Mouse (Mus musculus): Measurements from ENCODE around the gene Uqcc3.
"Not testable (repeated sequence)": the region's sequence is repeated elsewhere in the genome, so short reads cannot be mapped to it uniquely, and the experiment has no call there.

The Uqcc3 gene

DNA sequence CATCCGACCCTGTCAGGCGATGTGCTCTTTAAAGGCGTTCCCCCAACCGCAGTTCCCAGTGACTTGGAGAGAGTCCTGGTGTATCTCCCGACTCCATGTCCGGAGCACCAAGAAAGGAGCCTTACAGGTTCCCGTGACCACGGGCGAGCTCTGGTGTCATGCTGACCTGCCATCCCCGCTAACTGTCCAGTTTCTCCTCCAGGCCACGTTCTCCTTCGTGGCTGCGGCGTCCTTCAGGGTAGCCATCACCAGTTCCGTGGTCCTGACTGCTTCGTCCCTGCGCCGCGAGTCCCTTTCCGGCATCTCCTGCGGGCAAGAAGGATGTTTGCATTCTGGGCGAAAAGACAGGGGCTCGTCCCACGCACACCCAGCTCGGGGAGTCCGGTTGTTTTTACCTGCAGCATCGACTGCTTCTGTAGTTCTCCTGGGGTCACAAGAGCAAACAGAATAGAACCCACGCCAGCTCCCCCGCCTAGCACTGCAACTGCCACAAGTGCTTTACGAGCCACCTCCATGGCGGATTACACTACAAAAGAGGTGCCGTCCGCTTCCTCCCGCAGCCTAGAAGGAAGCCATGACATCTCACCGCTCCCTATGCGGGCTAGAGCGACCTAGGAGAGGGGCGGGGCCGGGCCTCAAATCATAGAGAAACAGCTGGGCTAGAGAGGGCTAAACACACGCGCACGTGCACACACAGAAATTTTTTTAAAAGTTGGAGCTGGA lies at the start of gene Uqcc3:
Gene Uqcc3 (minus strand): TSS at position 613 of the 723 bp plus-strand sequence.
- peak; percentile 93 for DNase-seq

DNA sequence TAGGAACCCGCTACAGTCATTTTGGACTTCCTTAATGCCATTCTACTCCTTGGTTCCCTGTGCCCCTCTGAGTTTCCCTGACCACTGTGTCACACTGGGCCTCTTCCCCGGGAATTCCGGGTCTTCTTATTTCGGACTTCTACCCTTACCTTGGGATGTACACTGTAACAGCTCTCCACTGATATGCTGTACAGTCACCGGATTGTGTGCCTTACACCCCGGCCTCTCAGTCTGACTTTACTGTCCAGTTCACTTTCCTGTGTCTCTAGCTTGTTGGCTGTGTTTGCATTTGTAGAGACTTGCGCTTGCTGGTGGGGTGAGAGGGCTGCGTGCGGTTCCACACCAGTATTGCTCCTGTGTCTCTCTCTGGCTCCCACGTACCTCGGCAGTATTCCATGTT lies 49.4 kb upstream of the Uqcc3 start:
- no peak for DNase-seq

DNA sequence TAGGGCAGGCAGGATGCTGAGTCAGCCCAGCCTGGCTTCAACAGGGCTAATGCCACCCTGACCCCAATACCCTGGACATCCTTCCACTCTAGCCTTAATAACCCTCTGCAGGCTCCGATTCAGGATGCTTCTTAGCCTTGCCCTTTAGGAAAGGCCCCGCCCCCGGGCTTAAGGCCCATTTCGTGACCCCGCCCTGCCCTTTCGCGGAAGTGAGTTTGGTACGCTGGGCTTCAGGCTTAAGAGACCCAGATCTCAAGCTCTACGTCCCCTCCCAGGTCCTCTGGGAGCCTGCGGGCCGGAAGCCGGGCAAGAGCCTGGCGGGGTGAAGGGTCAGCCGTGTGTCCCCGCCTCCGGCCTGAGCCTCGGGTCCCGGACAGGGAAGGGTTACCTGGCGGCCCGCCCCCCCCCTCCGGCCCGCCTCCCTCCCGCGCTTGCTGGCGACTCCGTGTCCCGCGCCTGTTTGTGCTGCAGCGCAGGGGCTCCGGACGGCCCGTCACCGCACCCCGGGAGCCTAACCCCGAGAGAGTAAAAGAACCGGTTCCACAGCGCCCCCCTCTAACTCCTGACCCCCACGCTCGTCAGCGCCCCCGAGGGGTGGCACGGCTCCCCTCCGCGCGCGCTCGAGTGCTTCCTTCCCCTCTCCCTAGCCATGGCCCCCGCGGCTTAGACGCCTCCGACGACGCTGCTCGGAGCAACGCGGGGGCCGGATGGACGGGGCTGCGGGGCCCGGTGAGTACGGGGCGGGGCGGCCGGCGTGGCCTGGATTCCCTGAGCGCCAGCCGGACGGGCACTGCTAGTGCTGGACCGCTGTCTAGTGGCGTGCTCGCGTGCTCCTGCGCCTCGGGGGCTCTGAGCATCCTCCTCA lies 48.7 kb upstream of the Uqcc3 start, which contains the start of the genes Rom1 and Eml3:
Gene Rom1 (minus strand): TSS at position 133 of the 865 bp plus-strand sequence.
Gene Eml3 (plus strand): TSS at position 329 of the 865 bp plus-strand sequence.
- DNase-seq, result peak; percentile 94 to 95

DNA sequence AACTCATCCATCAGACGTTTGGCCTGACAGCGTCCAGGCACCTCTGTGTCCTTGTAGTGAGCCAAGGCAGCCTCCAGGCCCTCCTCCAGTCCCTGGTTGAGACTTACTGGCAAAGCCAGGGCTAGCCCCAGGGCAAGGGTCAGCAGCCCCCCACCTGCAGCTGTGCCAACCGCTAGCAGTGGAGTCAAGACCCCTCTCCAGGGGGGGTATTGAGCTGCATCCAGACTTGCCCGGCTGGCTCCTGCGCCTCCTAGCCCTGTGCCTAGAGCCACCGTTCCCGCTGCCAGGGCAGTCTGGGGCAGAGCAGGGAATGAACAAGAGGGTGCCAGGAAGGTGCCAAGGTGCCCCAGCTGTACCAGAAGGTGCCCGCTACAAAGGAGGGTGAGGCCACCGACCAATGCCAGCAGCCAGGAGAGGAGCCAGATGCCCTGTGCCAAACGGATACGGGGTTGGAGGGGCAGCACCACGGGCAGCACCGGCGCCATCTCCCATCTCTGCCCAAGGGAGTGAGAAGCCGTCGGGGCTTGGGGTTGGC lies 48.0 kb upstream of the Uqcc3 start:
- no peak for DNase-seq

DNA sequence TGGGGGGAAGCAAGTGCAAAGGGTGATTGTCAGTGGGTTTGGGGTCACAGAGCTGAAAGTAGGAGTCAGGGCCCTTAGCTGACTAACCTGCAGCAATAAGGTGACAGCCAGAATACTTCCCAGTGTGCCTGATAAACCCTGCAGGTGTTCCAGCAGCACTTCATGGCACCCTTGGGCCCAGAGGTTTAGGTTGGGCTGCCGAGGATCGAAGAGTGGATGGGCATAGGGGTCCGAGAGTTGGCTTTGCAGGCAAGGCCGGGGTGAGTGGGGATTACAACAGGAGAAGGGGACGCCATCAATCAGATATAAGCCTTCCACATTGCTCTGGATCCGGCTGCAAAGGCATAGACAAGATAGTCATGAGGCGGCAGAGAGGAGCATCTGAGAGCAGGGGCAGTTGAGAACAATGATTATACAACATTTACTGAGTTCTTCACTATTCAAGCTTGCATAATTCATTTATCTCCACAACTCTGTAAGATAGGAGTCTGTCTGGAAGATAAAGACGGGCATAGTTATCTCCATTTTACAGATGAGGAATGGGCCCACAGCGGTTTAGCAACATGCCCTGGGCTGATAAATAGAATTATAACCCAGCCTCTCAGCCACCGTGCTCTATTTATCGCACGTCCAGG lies 47.3 kb upstream of the Uqcc3 start:
- DNase-seq, result no peak

DNA sequence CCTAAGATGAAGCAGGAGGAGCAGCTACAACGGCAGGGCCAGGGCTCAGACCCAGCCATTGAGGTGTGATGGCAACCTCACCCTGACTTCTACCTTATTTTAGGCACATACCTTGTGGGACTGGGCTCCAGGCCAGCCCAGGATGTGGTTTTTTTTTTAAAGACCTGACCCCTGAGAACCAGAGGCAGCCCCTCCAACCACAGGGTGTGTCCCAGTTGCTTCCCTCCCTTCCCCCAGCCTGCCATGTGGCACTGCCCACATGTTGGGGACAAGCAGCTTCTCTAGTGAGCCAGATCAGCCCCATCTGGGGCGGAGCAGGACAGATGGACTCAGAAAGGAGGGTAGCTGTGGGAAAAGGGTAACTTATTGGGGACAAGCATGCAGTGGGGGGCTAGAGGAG lies 46.0 kb upstream of the Uqcc3 start:
- no peak for DNase-seq

DNA sequence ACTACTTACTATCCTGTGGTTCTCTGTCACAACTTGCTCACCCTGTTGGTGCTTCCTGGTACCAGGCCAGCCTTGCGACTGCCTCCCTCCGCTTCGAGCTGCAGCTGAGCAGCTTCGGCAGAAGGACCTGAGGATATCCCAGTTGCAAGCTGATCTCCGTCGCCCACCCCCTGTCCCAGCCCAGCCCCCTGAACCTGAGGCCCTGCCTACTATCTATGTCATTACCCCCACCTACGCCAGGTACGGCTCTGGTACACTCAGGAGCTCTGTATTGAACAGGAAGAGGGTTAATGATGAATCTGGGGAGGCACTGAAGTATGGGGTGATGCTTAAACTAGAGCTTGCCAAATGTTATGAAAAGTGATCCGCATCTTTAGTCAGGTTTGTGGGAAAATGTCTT lies 41.0 kb upstream of the Uqcc3 start:
- no peak for DNase-seq

DNA sequence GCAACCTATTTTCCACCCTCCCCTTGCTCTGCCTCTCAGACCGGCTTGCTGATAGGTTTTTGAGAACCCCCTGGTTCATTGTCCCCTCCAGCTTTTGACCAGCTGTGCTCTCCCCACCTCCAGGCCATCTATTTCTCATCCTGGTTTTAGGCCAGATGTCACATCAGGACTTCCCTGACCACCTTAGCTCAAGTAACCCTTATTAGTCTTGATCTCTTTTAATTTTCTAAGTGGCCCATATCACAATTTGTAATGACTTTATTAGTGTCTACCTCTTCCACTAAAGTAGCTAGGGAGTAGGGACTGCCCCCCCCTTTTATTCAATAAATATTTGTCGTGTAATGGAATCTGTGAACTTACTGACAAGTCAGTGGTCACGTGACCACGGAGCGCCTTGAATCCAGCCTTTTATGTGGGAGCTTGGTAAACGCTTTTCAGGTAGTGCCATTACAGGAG lies 40.1 kb upstream of the Uqcc3 start:
- peak in 1 of 2 experiments; percentile 51 for DNase-seq

DNA sequence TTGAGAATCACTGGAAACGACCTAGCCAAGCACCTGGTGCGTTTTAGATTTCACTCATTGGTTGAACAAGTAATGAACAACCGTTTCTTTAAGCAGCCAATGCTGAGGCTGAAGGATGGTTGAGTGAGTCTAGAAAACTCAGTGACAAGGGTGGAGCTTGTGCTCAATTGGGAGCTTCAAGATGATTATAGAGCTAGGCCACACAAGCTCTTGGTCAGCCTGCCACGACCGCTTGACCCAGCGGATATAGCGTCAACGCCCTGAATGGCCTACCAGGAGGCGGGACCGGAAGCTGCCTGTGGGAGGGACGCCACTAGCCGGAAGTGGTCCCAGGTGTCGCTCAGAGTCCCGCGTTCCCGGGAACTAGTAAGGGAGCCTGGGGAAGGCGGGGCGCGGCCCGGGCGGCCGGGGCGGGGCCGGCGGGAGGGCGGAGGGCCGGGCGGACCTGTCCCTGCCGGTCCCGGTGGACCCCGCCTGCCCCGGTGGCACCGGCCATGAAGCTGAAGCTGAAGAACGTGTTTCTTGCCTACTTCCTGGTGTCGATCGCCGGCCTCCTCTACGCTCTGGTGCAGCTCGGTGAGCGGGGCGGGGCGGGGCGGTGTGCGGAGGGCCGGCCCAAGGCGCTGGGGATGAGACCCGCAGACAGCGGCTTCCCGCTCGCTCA lies 39.5 kb upstream of the Uqcc3 start, which contains the start of gene B3gat3:
Gene B3gat3 (plus strand): TSS at position 302 of the 664 bp plus-strand sequence.
- DNase-seq, result peak; percentile 96 to 98

DNA sequence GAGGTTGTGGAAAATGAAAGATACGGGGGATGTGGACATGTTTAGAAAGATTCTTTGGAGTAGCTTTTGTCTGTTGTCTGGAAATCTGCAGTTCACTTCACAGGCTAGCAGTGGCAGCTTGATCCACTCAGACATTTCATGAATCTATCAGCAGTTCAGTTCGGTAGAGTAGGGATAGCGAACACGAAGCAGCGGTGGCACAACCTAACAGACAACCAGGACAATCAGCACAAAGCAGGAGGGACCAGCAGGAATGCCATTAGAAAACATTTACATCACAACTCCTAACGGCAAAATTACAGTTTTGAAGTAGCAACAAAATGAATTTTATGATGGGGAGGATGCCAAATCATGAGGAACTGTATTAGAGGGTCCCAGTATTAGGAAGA lies 39.0 kb upstream of the Uqcc3 start:
- no peak for DNase-seq

DNA sequence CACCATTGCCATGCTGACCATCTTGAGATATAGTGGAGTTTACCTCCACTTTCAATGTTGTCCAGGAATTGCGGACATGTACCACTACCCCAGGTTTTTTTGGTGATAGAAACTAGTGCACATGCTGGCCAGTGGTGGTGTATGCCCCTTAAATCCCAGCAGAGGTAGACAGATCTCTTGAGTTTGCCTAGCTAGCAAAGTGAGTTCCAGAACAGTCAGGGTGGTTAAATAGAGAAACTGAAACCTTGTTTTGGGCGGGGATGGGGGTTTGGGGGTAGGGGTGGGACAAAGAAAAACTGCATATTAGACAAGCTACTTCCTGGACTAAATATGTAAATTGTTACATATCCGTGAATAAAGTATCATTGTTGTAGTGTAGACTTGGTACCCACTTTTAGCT lies 38.3 kb upstream of the Uqcc3 start:
- DNase-seq, result no peak

DNA sequence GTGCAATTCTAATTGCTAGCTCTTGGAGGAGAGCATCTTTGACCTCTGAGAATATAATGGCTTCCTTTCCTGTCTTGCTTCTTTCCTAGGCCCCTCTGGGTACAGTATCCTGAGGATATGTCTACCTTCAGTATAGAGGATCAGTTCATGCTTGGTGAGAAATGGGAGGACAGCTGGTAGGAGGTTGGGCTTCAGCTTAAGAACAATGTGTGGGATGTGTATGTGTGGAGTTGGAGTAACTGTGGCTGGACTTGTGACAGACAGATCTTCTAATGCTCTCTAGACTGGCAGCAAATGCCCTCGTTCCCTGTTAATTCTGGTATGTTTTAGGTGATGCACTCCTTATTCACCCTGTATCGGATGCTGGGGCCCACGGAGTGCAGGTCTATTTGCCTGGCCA lies 33.5 kb upstream of the Uqcc3 start:
- DNase-seq, result no peak

DNA sequence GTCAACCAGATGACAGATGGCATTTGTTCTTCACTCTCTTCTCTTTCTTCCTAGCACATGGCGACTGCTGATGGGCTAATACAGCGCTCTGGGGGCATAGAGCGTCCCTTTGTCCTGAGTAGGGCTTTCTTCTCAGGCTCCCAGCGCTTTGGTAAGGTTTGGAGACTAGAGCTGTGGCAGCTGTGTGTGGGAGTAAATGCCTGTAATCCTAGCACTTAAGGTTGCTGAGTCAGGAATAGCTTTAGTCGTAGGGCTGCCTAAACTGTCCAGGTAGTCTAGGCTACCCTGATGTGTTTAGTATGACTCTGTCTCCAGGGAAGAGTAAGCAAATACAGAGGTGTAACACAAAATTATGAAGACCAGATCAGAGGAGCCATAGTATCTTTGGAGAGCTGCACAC lies 31.1 kb upstream of the Uqcc3 start:
- no peak for DNase-seq

DNA sequence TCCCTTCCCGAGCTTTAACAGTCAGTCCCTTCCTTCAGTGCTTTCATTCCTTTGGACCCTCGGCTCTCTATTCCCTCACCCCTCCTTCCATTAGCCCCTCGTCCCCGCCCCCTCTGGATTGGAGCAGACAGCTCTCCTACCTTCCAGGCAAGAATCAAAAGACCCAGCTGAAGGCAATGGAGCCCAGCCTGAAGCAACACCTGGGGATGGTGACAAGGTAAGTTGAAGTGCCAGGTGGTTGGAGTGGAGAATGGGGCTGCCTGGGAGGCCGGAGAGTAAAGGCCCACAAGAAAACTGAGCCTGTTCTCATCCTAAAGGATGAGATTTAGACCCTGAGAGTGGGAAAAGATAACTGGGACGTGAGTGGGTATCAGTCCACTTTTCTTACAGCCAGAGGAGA lies 27.8 kb upstream of the Uqcc3 start:
- no peak for DNase-seq

DNA sequence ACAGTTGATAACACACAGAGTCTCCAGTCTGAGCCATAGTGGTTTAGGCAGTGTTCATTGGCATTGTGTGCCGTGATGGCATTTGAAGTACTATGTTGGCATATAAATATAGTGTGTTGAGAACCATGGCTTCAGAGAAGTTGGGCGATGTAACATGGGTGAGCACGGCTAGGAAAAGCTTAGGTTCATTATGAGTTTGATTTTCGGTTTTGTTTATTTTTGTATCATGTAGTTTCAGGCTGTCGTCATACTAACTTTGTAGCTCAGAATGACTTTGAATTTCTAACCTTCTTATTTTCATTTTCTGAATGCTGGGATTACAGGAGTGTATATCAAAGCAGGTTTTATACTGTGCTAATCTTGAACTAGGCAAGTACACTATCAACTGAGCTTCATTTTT lies 22.7 kb upstream of the Uqcc3 start:
- no peak for DNase-seq

DNA sequence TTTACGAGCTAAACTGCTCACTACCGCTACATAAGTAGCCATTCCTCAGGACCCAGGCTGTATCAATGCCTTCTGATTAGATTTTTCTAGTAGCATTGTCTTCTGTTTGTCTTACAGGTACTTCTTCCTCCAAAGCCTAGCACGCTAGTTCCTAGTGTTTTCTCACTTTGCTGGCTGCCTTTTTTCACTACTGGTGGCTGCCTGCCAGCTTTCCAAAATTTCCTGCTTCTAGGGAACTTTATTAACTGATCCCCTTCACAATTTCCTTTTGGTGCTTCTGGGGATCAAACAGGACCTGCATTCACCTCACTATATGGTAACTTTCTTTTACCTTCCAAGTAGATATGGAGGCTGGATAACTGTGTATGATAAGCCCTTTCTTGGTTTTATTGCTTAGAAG lies 18.4 kb upstream of the Uqcc3 start:
- no peak for DNase-seq

DNA sequence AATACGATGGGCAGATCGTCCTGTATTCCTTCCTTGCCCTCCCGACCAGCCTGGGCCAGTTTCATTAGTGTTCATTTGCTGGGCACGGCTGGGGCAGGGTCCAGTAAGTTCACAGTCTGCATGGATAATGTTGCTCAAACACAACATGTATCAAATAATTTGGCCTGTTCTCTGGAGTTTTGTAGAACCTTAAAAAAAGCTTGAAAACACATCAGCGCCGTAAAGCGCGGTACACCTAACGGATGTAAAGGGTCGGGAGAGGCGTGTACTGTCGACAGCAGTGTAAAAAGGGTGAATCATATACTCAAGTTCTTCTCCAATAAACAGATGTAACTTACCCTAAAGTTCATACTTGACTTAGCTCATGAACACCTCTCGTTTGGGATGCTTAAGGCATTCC lies 17.9 kb upstream of the Uqcc3 start:
- DNase-seq, result no peak

DNA sequence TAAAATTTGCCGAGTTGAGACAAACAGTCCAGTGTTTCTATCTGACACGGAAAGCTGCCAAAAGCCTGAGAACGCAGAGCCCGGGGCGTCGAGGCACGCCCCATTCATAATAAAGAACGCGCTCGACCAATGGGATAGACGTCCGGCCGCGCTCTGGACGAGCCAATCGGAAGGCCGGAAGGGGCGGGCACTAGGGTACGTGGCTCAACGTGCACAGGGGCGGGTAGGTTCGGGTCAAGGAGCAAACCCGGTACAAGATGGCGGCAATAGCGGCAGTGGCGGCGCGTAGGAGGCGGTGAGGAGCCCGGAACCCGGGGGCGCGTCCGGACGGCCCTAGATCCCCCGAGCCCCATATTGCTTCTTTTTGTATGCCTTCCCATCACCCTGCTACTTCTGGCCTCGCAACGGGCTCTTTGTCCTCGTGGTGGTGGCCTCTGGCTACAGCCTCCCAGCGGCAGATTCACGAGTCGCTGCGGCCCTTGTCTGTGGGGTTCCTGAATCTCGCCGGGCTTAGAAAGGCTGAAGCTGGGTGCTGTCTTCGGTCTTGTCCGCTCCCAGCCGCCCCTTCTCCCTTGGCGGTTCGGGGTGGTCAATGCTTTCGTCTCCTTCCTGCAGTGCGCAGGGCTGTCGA lies 17.3 kb upstream of the Uqcc3 start, which contains the start of gene Ganab:
Gene Ganab (plus strand): TSS at position 207 of the 631 bp plus-strand sequence.
- DNase-seq, result peak; percentile 97 to 98

DNA sequence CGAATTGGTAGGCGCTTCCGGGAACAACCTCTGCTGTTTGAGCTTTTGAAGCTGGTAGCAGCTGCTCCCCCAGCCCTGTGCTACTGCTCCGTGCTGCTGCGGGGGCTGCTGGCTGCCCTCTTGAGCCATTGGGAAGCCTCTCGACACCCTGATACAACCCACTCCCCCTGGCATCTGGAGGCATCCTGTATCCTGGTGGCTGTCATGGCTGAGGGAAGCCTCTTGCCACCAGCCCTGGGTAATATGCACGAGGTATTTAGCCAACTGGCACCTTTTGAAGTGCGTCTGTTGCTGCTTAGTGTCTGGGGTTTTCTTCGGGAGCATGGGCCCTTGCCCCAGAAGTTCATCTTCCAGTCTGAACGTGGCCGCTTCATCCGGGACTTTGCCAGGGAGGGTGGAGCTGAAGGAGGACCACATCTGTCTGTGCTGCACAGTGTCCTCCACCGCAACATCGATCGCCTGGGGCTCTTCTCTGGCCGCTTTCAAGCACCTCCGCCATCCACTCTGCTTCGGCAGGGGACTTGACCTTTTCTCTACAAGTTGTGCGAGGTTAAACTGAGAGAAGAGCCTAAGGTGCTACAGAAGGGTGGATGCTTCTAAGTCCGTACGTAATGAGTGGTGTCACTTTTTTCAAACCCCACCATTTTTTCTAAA lies 16.6 kb upstream of the Uqcc3 start:
- DNase-seq, result peak; percentile 26 to 39

DNA sequence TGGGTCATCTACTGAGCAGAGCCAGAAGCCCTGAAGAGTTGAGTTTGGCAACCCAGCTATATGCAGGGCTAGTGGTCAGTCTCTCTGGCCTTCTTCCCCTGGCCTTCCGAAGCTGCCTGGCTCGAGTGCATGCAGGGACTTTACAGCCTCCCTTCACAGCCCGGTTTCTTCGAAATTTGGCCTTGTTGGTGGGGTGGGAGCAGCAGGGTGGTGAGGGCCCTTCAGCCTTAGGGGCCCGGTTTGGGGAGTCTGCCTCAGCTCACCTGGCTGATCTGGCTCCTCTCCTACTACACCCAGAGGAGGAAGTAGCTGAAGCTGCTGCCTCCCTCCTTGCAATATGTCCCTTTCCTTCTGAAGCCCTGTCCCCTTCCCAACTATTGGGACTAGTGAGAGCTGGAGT lies 15.5 kb upstream of the Uqcc3 start:
- DNase-seq, result not testable (repeated sequence)

DNA sequence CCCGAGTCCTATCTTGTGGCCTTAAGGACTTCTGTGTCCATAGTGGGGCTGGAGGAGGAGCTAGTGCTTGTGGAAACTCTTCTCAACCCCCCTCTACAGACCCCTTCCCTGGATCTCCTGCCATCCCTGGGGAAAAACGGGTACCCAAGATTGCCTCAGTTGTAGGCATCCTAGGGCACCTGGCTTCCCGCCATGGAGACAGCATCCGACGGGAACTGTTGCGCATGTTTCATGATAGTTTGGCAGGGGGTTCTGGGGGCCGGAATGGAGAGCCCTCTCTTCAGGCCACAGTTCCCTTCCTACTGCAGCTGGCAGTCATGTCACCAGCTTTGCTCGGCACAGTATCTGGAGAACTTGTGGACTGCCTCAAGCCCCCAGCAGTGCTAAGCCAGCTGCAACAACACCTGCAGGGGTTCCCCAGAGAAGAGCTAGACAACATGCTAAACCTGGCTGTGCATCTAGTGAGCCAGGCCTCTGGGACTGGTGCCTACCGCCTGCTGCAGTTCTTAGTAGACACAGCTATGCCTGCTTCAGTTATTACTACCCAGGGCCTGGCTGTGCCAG lies 14.8 kb upstream of the Uqcc3 start:
- DNase-seq, result no peak
